Mouse (Mus musculus): ENCODE data around the gene Ptges2.
"Not testable (repeated sequence)": the region's sequence is repeated elsewhere in the genome, so short reads cannot be mapped to it uniquely, and the experiment has no call there.

Ptges2 gene

DNA sequence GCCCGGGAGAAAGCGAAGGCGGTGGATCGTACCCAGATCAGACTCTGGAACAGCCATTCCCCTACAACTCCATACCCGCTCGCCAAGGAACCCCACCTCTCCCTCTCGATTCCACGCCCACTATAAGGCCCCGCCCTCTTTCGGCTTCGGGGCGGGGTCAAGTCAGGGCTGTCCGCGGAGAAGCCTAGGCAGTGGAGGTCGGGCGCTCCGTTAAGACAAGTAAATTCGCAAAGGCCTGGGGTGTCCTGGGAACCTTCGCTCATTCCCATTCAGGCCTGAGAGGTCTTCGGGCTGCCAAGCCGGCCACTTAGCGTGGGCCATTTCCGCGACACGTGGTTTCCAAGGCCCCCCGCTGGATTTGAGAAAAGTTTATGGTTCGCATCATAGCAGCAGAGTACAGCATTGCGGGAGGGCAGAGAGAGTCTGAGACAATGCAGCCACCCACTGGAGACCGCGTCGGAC, at the start of gene Ptges2:
Gene Ptges2, plus strand, starts transcription at position 413 of the 462 bp plus-strand sequence.
- peak; percentile 90 for DNase-seq (ENCODE audit: low read depth, low spot score)

GRCm38 (mm10) chr2:32347019-32347418, 48.7 kb upstream of the Ptges2 start:
- no peak for DNase-seq (ENCODE audit: low read depth, low spot score)

GRCm38 (mm10) chr2:32348311-32348710, 47.4 kb upstream of the Ptges2 start:
- DNase-seq (ENCODE audit: low read depth, low spot score) = no peak

DNA sequence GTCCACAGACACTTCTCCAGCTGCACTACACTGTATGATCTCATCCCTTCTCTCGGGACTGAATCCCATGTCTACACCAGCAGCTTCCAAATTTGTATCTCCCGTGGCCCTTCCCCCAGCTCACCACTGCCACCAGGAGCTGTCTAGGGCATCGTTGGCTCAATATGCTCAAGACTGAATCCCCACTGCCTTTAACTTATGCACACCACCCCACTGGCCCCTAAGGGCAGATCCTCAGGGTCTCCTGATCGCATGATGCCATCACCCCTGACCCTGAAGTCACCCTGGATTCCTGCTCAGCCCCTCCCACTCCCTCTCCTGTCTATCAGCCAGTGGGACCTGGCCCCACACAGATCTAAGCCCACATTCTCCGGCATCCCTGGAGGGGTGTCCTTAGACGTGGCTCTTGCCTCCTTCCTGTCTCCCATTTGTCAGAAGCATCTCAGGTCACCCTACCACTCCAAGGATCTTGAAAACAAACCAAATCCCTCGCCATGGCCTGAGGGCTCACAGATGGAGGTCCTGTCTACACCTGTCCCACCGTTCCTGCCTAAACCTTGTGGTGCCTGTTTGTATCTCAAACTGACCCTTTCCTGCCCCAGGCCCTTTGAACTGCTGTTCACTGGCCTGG, 46.0 kb upstream of the Ptges2 start:
- DNase-seq (ENCODE audit: low read depth, low spot score) = no peak

DNA sequence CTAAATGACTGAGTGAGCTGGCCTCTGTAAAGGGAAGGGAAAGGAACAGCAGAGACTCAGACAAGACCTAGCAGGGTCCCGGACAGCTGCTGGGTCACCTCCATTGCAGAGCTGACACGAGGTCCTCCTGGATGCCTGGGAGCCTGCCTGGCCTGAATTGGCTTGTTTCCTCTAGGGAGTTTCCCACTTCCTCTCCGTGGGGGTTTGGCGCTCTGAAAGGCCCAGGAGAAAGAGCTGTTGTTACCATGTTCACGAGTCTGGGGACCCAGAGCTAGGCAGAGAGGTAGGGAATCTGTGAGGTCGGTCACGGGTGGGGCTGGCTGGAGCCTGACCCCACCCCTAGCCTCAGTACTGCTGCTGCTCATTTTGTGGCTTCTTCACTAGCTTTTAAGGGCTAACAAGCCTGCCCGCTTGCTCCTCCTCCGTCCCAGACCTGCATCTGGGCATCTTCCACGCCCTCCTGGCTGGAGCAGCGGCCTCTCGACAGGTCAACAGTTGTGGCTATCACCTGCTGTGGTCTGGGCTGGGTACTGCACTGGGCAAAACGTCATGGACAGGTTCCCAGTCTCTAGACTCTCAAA, 45.1 kb upstream of the Ptges2 start:
- DNase-seq (ENCODE audit: low read depth, low spot score) = peak; percentile 57

GRCm38 (mm10) chr2:32351471-32351961, 44.2 kb upstream of the Ptges2 start:
- DNase-seq (ENCODE audit: low read depth, low spot score) = no peak

- no peak for DNase-seq (ENCODE audit: low read depth, low spot score)
Measured at GRCm38 (mm10) chr2:32352151-32353006, 43.3 kb upstream of the Ptges2 start, which contains the start of gene Ciz1. TSS of gene Ciz1 (plus strand) at chr2:32352327.

GRCm38 (mm10) chr2:32353007-32353542, 42.6 kb upstream of the Ptges2 start, which contains the start of gene Dnm1:
TSS of gene Dnm1 (minus strand) at chr2:32353338.
- peak; percentile 84 for DNase-seq (ENCODE audit: low read depth, low spot score)

DNA sequence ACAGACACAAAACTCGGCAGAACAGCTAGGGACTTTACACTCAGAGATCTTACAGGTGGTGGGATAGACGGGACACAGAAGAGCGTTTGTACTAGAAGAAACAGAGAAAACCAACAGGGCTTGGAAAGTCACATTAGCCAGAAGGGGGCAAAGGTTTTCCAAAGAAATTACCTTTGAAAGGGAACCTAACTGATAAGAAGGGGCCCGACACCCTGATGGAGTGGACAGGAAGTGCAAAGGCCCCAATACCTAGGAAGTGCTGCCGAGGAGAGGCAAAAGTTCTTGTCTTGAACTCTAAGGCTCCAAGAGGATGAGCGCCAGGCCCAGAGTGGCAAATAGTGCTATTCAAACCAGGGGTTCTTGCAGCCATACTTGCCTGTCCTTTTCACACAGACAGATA, 41.9 kb upstream of the Ptges2 start:
- no peak for DNase-seq (ENCODE audit: low read depth, low spot score)

DNA sequence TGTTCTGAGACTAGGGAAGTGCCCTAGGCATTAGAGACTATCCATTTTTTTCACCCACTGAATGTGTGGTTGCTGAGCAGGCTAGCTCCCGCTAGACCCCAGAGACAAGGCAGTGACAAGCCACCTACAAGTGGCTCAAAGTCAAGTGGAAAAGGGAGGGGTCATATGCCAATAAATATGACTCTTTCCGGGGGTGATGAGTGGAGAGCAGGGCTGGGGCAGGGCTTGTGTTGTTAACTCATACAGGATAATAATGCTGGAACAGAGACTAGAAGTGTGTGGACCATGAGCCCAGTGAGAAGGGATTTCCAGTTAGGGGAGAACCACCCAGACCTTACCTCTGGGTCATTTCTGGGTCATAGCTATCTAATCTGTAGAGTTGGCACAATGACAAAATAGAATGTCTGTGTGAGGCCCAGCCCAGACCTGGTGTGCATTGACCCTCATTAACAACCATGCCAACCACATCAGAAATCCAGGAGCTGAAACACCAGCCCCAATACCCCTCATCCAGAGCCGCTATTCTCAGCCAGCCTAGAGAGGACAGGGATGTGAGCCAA, 41.3 kb upstream of the Ptges2 start:
- DNase-seq (ENCODE audit: low read depth, low spot score) = no peak

GRCm38 (mm10) chr2:32356216-32356615, 39.5 kb upstream of the Ptges2 start:
- no peak for DNase-seq (ENCODE audit: low read depth, low spot score)

DNA sequence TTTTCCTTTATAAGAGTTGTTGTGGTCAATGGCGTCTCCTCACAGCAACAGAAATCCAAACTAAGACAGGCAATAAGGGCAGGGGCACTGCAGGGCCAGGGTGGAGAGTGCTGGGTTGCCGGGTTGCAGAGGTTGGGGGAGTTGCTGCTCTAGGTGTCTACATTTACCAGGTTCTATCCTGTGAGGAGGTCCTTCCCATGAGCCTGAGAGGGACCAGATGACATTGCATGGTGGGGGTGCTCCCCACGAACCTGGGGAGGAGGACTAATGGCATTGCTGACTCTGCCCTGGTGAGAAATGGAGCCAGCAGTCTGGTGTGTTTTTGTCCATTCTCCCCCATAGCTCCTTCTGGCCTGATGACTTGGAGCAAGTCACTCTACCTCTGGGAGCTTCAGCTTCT, 38.0 kb upstream of the Ptges2 start:
- no peak for DNase-seq (ENCODE audit: low read depth, low spot score)

GRCm38 (mm10) chr2:32358381-32358780, 37.3 kb upstream of the Ptges2 start:
- no peak for DNase-seq (ENCODE audit: low read depth, low spot score)

DNA sequence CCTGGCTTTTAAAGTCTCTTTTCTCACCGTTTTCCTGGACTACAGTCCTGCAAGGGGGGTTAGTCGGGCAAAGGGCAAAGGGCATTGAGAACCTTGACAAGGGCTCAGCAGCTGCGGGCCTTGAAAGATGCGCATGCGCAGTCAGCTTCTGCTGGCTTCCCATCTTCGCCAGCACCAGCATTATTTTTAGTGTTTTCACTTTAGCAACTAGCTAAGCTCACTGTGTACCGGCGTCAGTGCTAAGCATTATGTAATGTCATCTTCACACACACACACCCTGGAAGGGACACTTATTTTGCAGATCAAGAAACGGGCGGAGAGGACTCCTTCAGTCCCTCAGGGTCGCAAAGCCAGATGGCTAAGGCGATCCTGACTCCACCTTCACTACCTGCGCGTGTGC, 35.0 kb upstream of the Ptges2 start:
- peak; percentile 75 for DNase-seq (ENCODE audit: low read depth, low spot score)

GRCm38 (mm10) chr2:32361437-32361836, 34.3 kb upstream of the Ptges2 start:
- peak; percentile 58 for DNase-seq (ENCODE audit: low read depth, low spot score)

DNA sequence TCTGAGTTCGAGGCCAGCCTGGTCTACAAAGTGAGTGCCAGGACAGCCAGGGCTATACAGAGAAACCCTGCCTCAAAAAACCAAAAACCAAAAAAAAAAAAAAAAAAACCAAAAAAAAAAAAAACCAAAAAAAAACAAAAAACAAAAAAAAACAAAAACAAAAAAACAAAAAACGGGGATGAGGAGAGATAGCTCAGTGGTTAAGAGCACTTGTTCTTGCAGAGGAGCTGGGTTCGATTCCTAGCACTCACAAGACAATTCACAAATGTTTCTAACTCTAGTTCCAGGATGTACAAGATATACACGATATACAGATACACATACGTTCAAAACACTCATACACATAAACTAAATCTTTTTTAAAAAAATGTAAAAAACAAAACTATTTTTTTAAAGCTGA, 33.4 kb upstream of the Ptges2 start:
- not testable (repeated sequence) for DNase-seq (ENCODE audit: low read depth, low spot score)

- peak; percentile 61 for DNase-seq (ENCODE audit: low read depth, low spot score)
Measured at GRCm38 (mm10) chr2:32362817-32363340, 32.8 kb upstream of the Ptges2 start.

DNA sequence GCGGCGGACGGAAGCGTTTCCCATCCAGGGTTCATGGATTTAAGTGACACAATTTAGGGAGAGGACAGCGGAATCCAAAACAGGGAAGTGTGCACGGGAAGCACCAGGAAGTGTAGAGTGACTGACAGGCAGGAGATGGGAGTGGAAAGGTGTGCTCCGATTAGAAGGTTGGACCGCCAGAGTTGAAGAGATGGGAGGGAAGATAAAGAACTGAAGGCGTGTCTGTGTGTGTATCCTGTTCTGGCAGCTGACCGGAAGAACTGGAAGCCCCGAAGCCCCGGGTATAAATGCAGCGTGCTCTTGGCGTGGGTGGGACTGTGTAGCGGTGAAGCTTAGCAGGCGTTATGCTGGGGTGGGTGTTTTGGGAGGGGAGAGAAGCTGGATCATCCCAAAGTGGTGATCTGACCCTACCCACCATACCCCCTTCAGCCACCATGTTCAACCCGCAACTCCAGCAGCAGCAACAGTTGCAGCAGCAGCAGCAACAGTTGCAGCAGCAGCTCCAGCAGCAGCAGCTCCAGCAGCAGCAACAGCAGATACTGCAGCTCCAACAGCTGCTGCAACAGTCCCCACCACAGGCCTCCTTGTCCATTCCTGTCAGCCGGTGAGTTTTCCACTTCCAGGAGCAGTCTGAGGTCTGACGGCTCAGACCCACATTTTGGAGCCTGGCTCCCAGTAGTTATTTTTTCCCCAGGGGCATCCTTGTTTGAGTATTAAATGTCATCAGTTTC, 32.2 kb upstream of the Ptges2 start:
- peak; percentile 71 for DNase-seq (ENCODE audit: low read depth, low spot score)

- DNase-seq (ENCODE audit: low read depth, low spot score) = no peak
Measured at GRCm38 (mm10) chr2:32364121-32364520, 31.6 kb upstream of the Ptges2 start.

GRCm38 (mm10) chr2:32367315-32367714, 28.4 kb upstream of the Ptges2 start:
- no peak for DNase-seq (ENCODE audit: low read depth, low spot score)

- DNase-seq (ENCODE audit: low read depth, low spot score) = no peak
Measured at GRCm38 (mm10) chr2:32374191-32374590, 21.5 kb upstream of the Ptges2 start.

All from ES-CJ7 (cell line).